9 mouse cellular contexts compared by ENCODE assay signal in genomic region chr3:141862816-141863461, GRCm38 (mm10).
A peak's percentile ranks its signal among the peaks of the same experiment; 100 is the strongest.
DNase-seq lines count a peak whose midpoint lies in the region; ATAC-seq lines count a peak whose summit lies in the region.
"Had no signal": no experiment of that assay in that cellular context is flagged by ENCODE, and none has a peak within 500 bp of the region (broad histone marks: within the 10 kb centered on the region; RNA-seq: fewer than 3 reads in every experiment).

No protein-coding gene starts in this region.

- no peak overlapping the region for H3K4me3 ChIP-seq in intestine, embryonic 14.5 days (ENCODE audit: low read depth, low read length)
- no peak overlapping the region for H3K4me3 ChIP-seq in limb, embryonic 11.5 days (ENCODE audit: low read depth, low read length)
- no peak overlapping the region for H3K4me3 ChIP-seq in midbrain, embryonic 15.5 days
- H3K4me3 ChIP-seq in stomach, embryonic 16.5 days (replicated peaks; ENCODE audit: low read length) = no peak overlapping the region
- H3K4me3 ChIP-seq: erythroblast, embryonic 14.5 days had no signal

- ATAC-seq in frontal cortex, adult (ENCODE audit: low TSS enrichment) = peak; percentile 100
- ATAC-seq in intestine, embryonic 14.5 days (replicated peaks; ENCODE audit: low FRiP score, low TSS enrichment, low read depth) = peak; percentile 70; the same call in 1 of the 2 replicates
- no peak for ATAC-seq in limb, embryonic 11.5 days (ENCODE audit: insufficient number of reproducible peaks, low FRiP score, low TSS enrichment, low read depth)
- ATAC-seq in midbrain, embryonic 15.5 days (replicated peaks) = peak; percentile 96
- ATAC-seq in stomach, embryonic 16.5 days (ENCODE audit: insufficient read depth, low FRiP score) = peak; percentile 66; the same call in 1 of the 2 replicates

- no peaks in the 10 kb centered on the region for H3K36me3 ChIP-seq in intestine, embryonic 14.5 days (ENCODE audit: control insufficient read depth, insufficient read depth, low read length)
- H3K36me3 ChIP-seq in limb, embryonic 11.5 days (ENCODE audit: control insufficient read depth, insufficient read depth, low read length) = no peaks in the 10 kb centered on the region
- H3K36me3 ChIP-seq in midbrain, embryonic 15.5 days (replicated peaks) = no peaks in the 10 kb centered on the region
- no peaks in the 10 kb centered on the region for H3K36me3 ChIP-seq in stomach, embryonic 16.5 days (ENCODE audit: control insufficient read depth, insufficient read depth, low read length)

- no peaks in the 10 kb centered on the region for H3K27me3 ChIP-seq in intestine, embryonic 14.5 days (replicated peaks; ENCODE audit: control insufficient read depth, insufficient read depth, low read length)
- H3K27me3 ChIP-seq in limb, embryonic 11.5 days (ENCODE audit: control insufficient read depth, insufficient read depth, low read length) = no peaks in the 10 kb centered on the region
- H3K27me3 ChIP-seq in midbrain, embryonic 15.5 days (replicated peaks) = no peaks in the 10 kb centered on the region
- no peaks in the 10 kb centered on the region for H3K27me3 ChIP-seq in stomach, embryonic 16.5 days (ENCODE audit: control insufficient read depth, insufficient read depth, low read length)

- H3K27ac ChIP-seq in intestine, embryonic 14.5 days (ENCODE audit: low read depth) = no peak overlapping the region
- H3K27ac ChIP-seq in limb, embryonic 11.5 days (replicated peaks; ENCODE audit: low read depth, low read length) = no peak overlapping the region
- no peak overlapping the region for H3K27ac ChIP-seq in midbrain, embryonic 15.5 days
- H3K27ac ChIP-seq in stomach, embryonic 16.5 days (ENCODE audit: low read length) = no peak overlapping the region

- H3K9ac ChIP-seq in intestine, embryonic 14.5 days (ENCODE audit: low read length) = no peak overlapping the region
- no peak overlapping the region for H3K9ac ChIP-seq in limb, embryonic 11.5 days (ENCODE audit: low read length)
- no peak overlapping the region for H3K9ac ChIP-seq in midbrain, embryonic 15.5 days
- no peak overlapping the region for H3K9ac ChIP-seq in stomach, embryonic 16.5 days (ENCODE audit: low read length)

- H3K4me2 ChIP-seq in intestine, embryonic 14.5 days (ENCODE audit: low read length) = peak overlapping the region; percentile 37; the same call in 1 of the 2 replicates
- no peak overlapping the region for H3K4me2 ChIP-seq in limb, embryonic 11.5 days (ENCODE audit: low read depth, severe bottlenecking)
- peak overlapping the region; percentile 38; the same call in 1 of the 2 replicates for H3K4me2 ChIP-seq in midbrain, embryonic 15.5 days
- peak overlapping the region; percentile 43; the same call in 1 of the 2 replicates for H3K4me2 ChIP-seq in stomach, embryonic 16.5 days (ENCODE audit: low read depth, low read length)

- H3K9me3 ChIP-seq in intestine, embryonic 14.5 days (ENCODE audit: control insufficient read depth, low read length) = no peaks in the 10 kb centered on the region
- H3K9me3 ChIP-seq in limb, embryonic 11.5 days (ENCODE audit: control insufficient read depth, low read length) = no peaks in the 10 kb centered on the region
- H3K9me3 ChIP-seq in midbrain, embryonic 15.5 days = no peaks in the 10 kb centered on the region
- no peaks in the 10 kb centered on the region; the same call in 1 of the 2 replicates for H3K9me3 ChIP-seq in stomach, embryonic 16.5 days (replicated peaks; ENCODE audit: control insufficient read depth, low read length)

- 22% methylated on average over 13 of the region's 13 CpGs for WGBS in intestine, embryonic 14.5 days
- WGBS in limb, embryonic 11.5 days = 29% methylated on average over 13 of the region's 13 CpGs
- 21% methylated on average over 13 of the region's 13 CpGs for WGBS in midbrain, embryonic 15.5 days
- 22% methylated on average over 13 of the region's 13 CpGs for WGBS in stomach, embryonic 16.5 days

- peak; percentile 50 for DNase-seq in urinary bladder, postnatal 14 days (ENCODE audit: low spot score)
- DNase-seq in urinary bladder, postnatal 10 days (ENCODE audit: low spot score) = no peak
- DNase-seq in cerebellum, adult 9-10 months = peak; percentile 40
- DNase-seq in intestine, embryonic 14.5 days (ENCODE audit: low spot score) = peak; percentile 74
- DNase-seq in limb, embryonic 11.5 days (ENCODE audit: low spot score) = peak; percentile 69

- H3K4me1 ChIP-seq in intestine, embryonic 14.5 days (replicated peaks; ENCODE audit: control insufficient read depth, insufficient read depth, low read length) = no peaks in the 10 kb centered on the region
- no peaks in the 10 kb centered on the region for H3K4me1 ChIP-seq in limb, embryonic 11.5 days (ENCODE audit: control insufficient read depth, insufficient read depth, low read length)
- no peaks in the 10 kb centered on the region for H3K4me1 ChIP-seq in midbrain, embryonic 15.5 days
- no peaks in the 10 kb centered on the region for H3K4me1 ChIP-seq in stomach, embryonic 16.5 days (ENCODE audit: control insufficient read depth, insufficient read depth, low read length)
